Mouse (Mus musculus) heart, adult 2 months (tissue): ENCODE data around the gene Zfhx2.

Experiments used
- CTCF ChIP-seq: fragments of 200-600 bp; IDR thresholded peaks from 2 replicates; pipeline ENCODE4 v1.8.1; 2022; ENCODE audit warnings: antibody characterized with exemption, mild to moderate bottlenecking, moderate library complexity
- EP300 ChIP-seq: fragments of 200-500 bp; IDR thresholded peaks from 2 replicates; pipeline ENCODE4 v1.6.1; 2011; ENCODE audit warnings: low read depth, low read length, control low read depth; ENCODE audit not compliant: insufficient read depth
- POLR2A ChIP-seq: fragments of 200-500 bp; IDR thresholded peaks from 2 replicates; pipeline ENCODE4 v1.6.1; 2011; ENCODE audit warnings: mild to moderate bottlenecking, low read depth, low read length, control low read depth; ENCODE audit not compliant: insufficient read depth

DNA sequence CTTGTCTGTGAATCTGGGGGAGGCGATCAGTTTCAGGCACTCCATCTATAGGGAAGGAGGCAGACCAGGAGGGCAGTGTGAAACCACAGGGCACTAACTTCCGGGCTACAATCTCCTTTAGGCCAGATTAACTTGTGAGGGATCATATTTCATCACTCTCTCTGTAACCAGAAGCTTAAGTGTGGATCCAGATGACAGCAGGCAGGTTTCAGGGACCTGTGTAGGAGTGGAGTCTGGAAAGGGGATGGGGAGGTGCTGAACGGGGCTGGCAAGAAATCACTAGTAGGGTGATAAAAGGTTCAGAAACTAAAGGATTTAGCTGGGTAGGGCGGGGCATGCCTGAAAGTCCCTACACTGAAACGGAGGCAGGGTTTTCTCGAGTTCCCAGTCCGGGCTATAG lies 13.3 kb upstream of the Zfhx2 start:
- TF ChIP-seq EP300 (no peak), CTCF (no peak), POLR2A (no peak)
